Mouse (Mus musculus): Measurements from ENCODE around the gene Mrps18a. TPM values are rescaled to one million over a fixed set of nuclear protein-coding genes. Genes with fewer than 3 reads are reported as not detected.

Mrps18a gene
- total RNA-seq (2014; rRNA removed) (72.9 and 79.4 TPM in 2 replicates), polyA plus RNA-seq (2015; fragmentation: Nextera tagmentation; extraction: Ambion mirVana) (171 and 176 TPM in 2 replicates)

- DNase-seq (peak; percentile 93), ATAC-seq (peak; percentile 99)
- Histone ChIP-seq H3K27me3 (ENCODE audit: insufficient read depth, low read length) (peaks cover 9% of the 10 kb centered on the region; the same call in 1 of the 2 replicates), H3K4me1 (ENCODE audit: insufficient read depth) (0 out of 2 replicates have a peak, but pooled peaks cover 5% of the 10 kb centered on the region), H3K9me3 (ENCODE audit: low read length) (no peaks in the 10 kb centered on the region), H3K27ac (ENCODE audit: low read depth, low read length) (peak within 1 kb of the TSS; percentile 86), H3K4me2 (ENCODE audit: low read depth) (peak within 1 kb of the TSS; percentile 72), H3K36me3 (ENCODE audit: insufficient read depth) (peaks cover 5% of the 10 kb centered on the region; the same call in 1 of the 2 replicates), H3K4me3 (ENCODE audit: low read depth, low read length) (peak within 1 kb of the TSS; percentile 78), H3K9ac (peak within 1 kb of the TSS; percentile 66)
- 6% methylated on average over 38 of the region's 38 CpGs for WGBS
- no peak for TF ChIP-seq CTCF (IDR thresholded peaks at IDR 0.05; ENCODE audit: low read depth)
These were observed at the start of gene Mrps18a for GRCm38 (mm10) chr17:46110402-46111289. Mrps18a (plus strand) TSS chr17:46110986.

GRCm38 (mm10) chr17:46063283-46063973 is 47.4 kb upstream of the Mrps18a start:
- 14% methylated on average over 10 of the region's 10 CpGs for WGBS
- Histone ChIP-seq H3K27ac (ENCODE audit: low read depth, low read length) (no peak overlapping the region; the same call in 1 of the 2 replicates), H3K9ac (no peak overlapping the region), H3K36me3 (ENCODE audit: insufficient read depth) (no peaks in the 10 kb centered on the region), H3K27me3 (ENCODE audit: insufficient read depth, low read length) (no peaks in the 10 kb centered on the region), H3K9me3 (ENCODE audit: low read length) (no peaks in the 10 kb centered on the region), H3K4me3 (ENCODE audit: low read depth, low read length) (no peak overlapping the region), H3K4me2 (ENCODE audit: low read depth) (no peak overlapping the region), H3K4me1 (ENCODE audit: insufficient read depth) (no peaks in the 10 kb centered on the region; the same call in 1 of the 2 replicates)
- ATAC-seq (peak; percentile 72), DNase-seq (peak; percentile 52)
- TF ChIP-seq CTCF (IDR thresholded peaks at IDR 0.05; ENCODE audit: low read depth) = no peak

- no peak overlapping the region for H3K4me2 ChIP-seq (ENCODE audit: low read depth)
- no peak for TF ChIP-seq CTCF (IDR thresholded peaks at IDR 0.05; ENCODE audit: low read depth)
- no peak for DNase-seq
- no peaks in the 10 kb centered on the region for H3K36me3 ChIP-seq (ENCODE audit: insufficient read depth)
- no peak overlapping the region for H3K9ac ChIP-seq
- ATAC-seq = no peak; the same call in 1 of the 2 replicates
- no peak overlapping the region for H3K4me3 ChIP-seq (ENCODE audit: low read depth, low read length)
- WGBS = 35% methylated on average over 6 of the region's 6 CpGs
- H3K9me3 ChIP-seq (ENCODE audit: low read length) = no peaks in the 10 kb centered on the region
- H3K27ac ChIP-seq (ENCODE audit: low read depth, low read length) = no peak overlapping the region
- no peaks in the 10 kb centered on the region; the same call in 1 of the 2 replicates for H3K4me1 ChIP-seq (ENCODE audit: insufficient read depth)
- no peaks in the 10 kb centered on the region for H3K27me3 ChIP-seq (ENCODE audit: insufficient read depth, low read length)
These were observed 46.8 kb upstream of the Mrps18a start for GRCm38 (mm10) chr17:46063974-46064312.

- Histone ChIP-seq H3K4me3 (ENCODE audit: low read depth, low read length) (no peak overlapping the region), H3K9ac (no peak overlapping the region), H3K4me2 (ENCODE audit: low read depth) (no peak overlapping the region), H3K27me3 (ENCODE audit: insufficient read depth, low read length) (no peaks in the 10 kb centered on the region), H3K4me1 (ENCODE audit: insufficient read depth) (no peaks in the 10 kb centered on the region), H3K9me3 (ENCODE audit: low read length) (no peaks in the 10 kb centered on the region), H3K36me3 (ENCODE audit: insufficient read depth) (no peaks in the 10 kb centered on the region), H3K27ac (ENCODE audit: low read depth, low read length) (no peak overlapping the region)
- no peak for TF ChIP-seq CTCF (IDR thresholded peaks at IDR 0.05; ENCODE audit: low read depth)
- WGBS = 64% methylated on average over 9 of the region's 9 CpGs
- no peak for ATAC-seq
- no peak for DNase-seq
These were observed 40.7 kb upstream of the Mrps18a start for GRCm38 (mm10) chr17:46070046-46070445.

- WGBS = 94% methylated on average over 3 of the region's 3 CpGs
- H3K4me3 ChIP-seq (ENCODE audit: low read depth, low read length) = no peak overlapping the region
- no peak overlapping the region for H3K4me2 ChIP-seq (ENCODE audit: low read depth)
- no peaks in the 10 kb centered on the region for H3K27me3 ChIP-seq (ENCODE audit: insufficient read depth, low read length)
- ATAC-seq (no peak), DNase-seq (no peak)
- H3K36me3 ChIP-seq (ENCODE audit: insufficient read depth) = no peaks in the 10 kb centered on the region
- no peak overlapping the region for H3K9ac ChIP-seq
- H3K9me3 ChIP-seq (ENCODE audit: low read length) = no peaks in the 10 kb centered on the region
- no peaks in the 10 kb centered on the region for H3K4me1 ChIP-seq (ENCODE audit: insufficient read depth)
- TF ChIP-seq CTCF (IDR thresholded peaks at IDR 0.05; ENCODE audit: low read depth) = no peak
- H3K27ac ChIP-seq (ENCODE audit: low read depth, low read length) = no peak overlapping the region
These were observed 39.3 kb upstream of the Mrps18a start for GRCm38 (mm10) chr17:46071531-46071930.

GRCm38 (mm10) chr17:46073730-46074301 is 37.0 kb upstream of the Mrps18a start:
- TF ChIP-seq CTCF (IDR thresholded peaks at IDR 0.05; ENCODE audit: low read depth) = no peak

More at GRCm38 (mm10) chr17:46073730-46074301, 37.0 kb upstream of the Mrps18a start:
- Histone ChIP-seq H3K27ac (ENCODE audit: low read depth, low read length) (no peak overlapping the region), H3K4me2 (ENCODE audit: low read depth) (no peak overlapping the region), H3K9ac (no peak overlapping the region), H3K27me3 (ENCODE audit: insufficient read depth, low read length) (no peaks in the 10 kb centered on the region), H3K36me3 (ENCODE audit: insufficient read depth) (no peaks in the 10 kb centered on the region), H3K4me3 (ENCODE audit: low read depth, low read length) (no peak overlapping the region), H3K9me3 (ENCODE audit: low read length) (no peaks in the 10 kb centered on the region), H3K4me1 (ENCODE audit: insufficient read depth) (no peaks in the 10 kb centered on the region)
- ATAC-seq (no peak), DNase-seq (no peak)
- WGBS = 64% methylated on average over 23 of the region's 23 CpGs

Measured in forebrain, postnatal 0 days (tissue).